23 mouse cellular contexts compared by ENCODE assay signal in the genomic region with DNA sequence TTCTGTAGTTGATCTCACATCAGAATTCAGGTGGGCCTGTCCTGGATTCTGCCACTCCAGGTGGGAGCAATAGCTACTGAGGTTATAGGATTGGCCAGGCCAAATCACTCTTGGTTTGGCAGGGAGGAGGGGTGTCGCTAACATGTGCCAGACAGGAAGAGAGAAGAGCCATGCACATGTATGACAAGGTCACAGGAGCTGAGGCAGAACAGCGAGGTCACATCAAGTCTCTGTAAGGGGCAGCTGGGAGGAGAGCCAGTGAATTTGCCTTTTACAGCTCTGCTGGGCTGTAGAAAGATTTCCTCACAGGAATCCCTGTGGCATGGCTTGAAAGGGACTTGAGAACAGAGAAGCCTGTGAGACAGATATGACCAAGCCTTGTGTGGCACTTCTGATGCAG.
DNase-seq lines count a peak whose midpoint lies in the region; ATAC-seq lines count a peak whose summit lies in the region.
"Had no signal": no experiment of that assay in that cellular context is flagged by ENCODE, and none has a peak within 500 bp of the region (broad histone marks: within the 10 kb centered on the region; RNA-seq: fewer than 3 reads in every experiment).

No protein-coding gene starts in this region.

- no peaks in the 10 kb centered on the region for H3K27me3 ChIP-seq in midbrain, embryonic 16.5 days (ENCODE audit: control insufficient read depth, insufficient read depth, low read depth, low read length)
- no peaks in the 10 kb centered on the region for H3K27me3 ChIP-seq in midbrain, embryonic 14.5 days (ENCODE audit: control insufficient read depth, insufficient read depth, low read length)
- H3K27me3 ChIP-seq: embryonic facial prominence, embryonic 12.5 days; embryonic facial prominence, embryonic 15.5 days had no signal

- 0 out of 2 replicates have a peak overlapping the region, but pooled peaks have one; percentile 10 for H3K9ac ChIP-seq in midbrain, embryonic 16.5 days (ENCODE audit: low read depth, low read length)
- no peak overlapping the region for H3K9ac ChIP-seq in midbrain, embryonic 14.5 days (replicated peaks; ENCODE audit: low read length)
- H3K9ac ChIP-seq: embryonic facial prominence, embryonic 12.5 days; embryonic facial prominence, embryonic 15.5 days; forebrain, postnatal 0 days; heart, embryonic 12.5 days; heart, embryonic 15.5 days; hindbrain, embryonic 12.5 days; hindbrain, embryonic 15.5 days had no signal

- no peak for ATAC-seq in midbrain, embryonic 16.5 days
- no peak for ATAC-seq in midbrain, embryonic 14.5 days (ENCODE audit: low FRiP score, low TSS enrichment)
- ATAC-seq: activated CD4-positive, CD25-positive, alpha-beta regulatory T cell, adult 4 months; CD4-positive, CD25-positive, alpha-beta regulatory T cell, adult 4 months; forebrain, embryonic 14.5 days; forebrain, postnatal 0 days; intestine, postnatal 0 days had no signal

- H3K4me1 ChIP-seq in midbrain, embryonic 16.5 days (ENCODE audit: control insufficient read depth, insufficient read depth, low read length) = peaks cover 13% of the 10 kb centered on the region
- peaks cover 10% of the 10 kb centered on the region for H3K4me1 ChIP-seq in midbrain, embryonic 14.5 days (ENCODE audit: control insufficient read depth, insufficient read depth, low read length)
- H3K4me1 ChIP-seq: embryonic facial prominence, embryonic 15.5 days; heart, embryonic 15.5 days had no signal

- no peak overlapping the region for H3K27ac ChIP-seq in midbrain, embryonic 16.5 days (ENCODE audit: low read length)
- H3K27ac ChIP-seq in midbrain, embryonic 14.5 days (replicated peaks; ENCODE audit: low read depth, low read length) = no peak overlapping the region
- H3K27ac ChIP-seq: embryonic facial prominence, embryonic 12.5 days; embryonic facial prominence, embryonic 15.5 days; heart, embryonic 15.5 days; hindbrain, embryonic 12.5 days; hindbrain, embryonic 15.5 days had no signal

- DNase-seq in adrenal gland, postnatal 10 days = peak; percentile 44
- DNase-seq in adrenal gland, adult 18-20 months (ENCODE audit: low spot score in 2 of 2) = no peak
- no peak for DNase-seq in midbrain, embryonic 14.5 days
- peak; percentile 25 to 35 for DNase-seq in adrenal gland, postnatal 36 days
- no peak for DNase-seq in right cerebral cortex, adult 18-20 months
- DNase-seq: cerebellum, adult 11 months; cerebellum, adult 2 months; cerebellum, adult 9-11 months; cerebellum, postnatal 25 days; forebrain, postnatal 0 days; gastrocnemius, postnatal 25 days; heart, adult 18-20 months had no signal

- H3K9me3 ChIP-seq in midbrain, embryonic 16.5 days (replicated peaks; ENCODE audit: control insufficient read depth, low read length, poor library complexity, severe bottlenecking) = no peaks in the 10 kb centered on the region
- no peaks in the 10 kb centered on the region for H3K9me3 ChIP-seq in midbrain, embryonic 14.5 days (ENCODE audit: control insufficient read depth, low read length)
- H3K9me3 ChIP-seq: embryonic facial prominence, embryonic 12.5 days; embryonic facial prominence, embryonic 15.5 days; heart, embryonic 12.5 days; heart, embryonic 15.5 days; hindbrain, embryonic 12.5 days; hindbrain, embryonic 15.5 days had no signal

- H3K36me3 ChIP-seq in midbrain, embryonic 16.5 days (ENCODE audit: control insufficient read depth, insufficient read depth, low read length) = no peaks in the 10 kb centered on the region
- H3K36me3 ChIP-seq in midbrain, embryonic 14.5 days (ENCODE audit: control insufficient read depth, insufficient read depth, low read length) = no peaks in the 10 kb centered on the region
- H3K36me3 ChIP-seq: embryonic facial prominence, embryonic 12.5 days; embryonic facial prominence, embryonic 15.5 days; heart, embryonic 12.5 days; heart, embryonic 15.5 days; hindbrain, embryonic 12.5 days; hindbrain, embryonic 15.5 days had no signal

- no peak overlapping the region for H3K4me3 ChIP-seq in midbrain, embryonic 16.5 days (ENCODE audit: low read depth, low read length)
- H3K4me3 ChIP-seq in midbrain, embryonic 14.5 days (replicated peaks; ENCODE audit: low read depth, low read length) = no peak overlapping the region
- H3K4me3 ChIP-seq: embryonic facial prominence, embryonic 12.5 days; embryonic facial prominence, embryonic 15.5 days; heart, embryonic 12.5 days; heart, embryonic 15.5 days; hindbrain, embryonic 12.5 days; hindbrain, embryonic 15.5 days had no signal

- no peak overlapping the region for H3K4me2 ChIP-seq in midbrain, embryonic 16.5 days (ENCODE audit: low read length)
- no peak overlapping the region for H3K4me2 ChIP-seq in midbrain, embryonic 14.5 days (ENCODE audit: low read length)
- H3K4me2 ChIP-seq: embryonic facial prominence, embryonic 12.5 days; embryonic facial prominence, embryonic 15.5 days; heart, embryonic 12.5 days; heart, embryonic 15.5 days; hindbrain, embryonic 12.5 days; hindbrain, embryonic 15.5 days had no signal

- 90% methylated on average over 2 of the region's 2 CpGs for WGBS in midbrain, embryonic 16.5 days
- WGBS in midbrain, embryonic 14.5 days = 90% methylated on average over 2 of the region's 2 CpGs

Comparison
In these comparisons a context has a peak if more than half of its experiments do, and no peak if none do; other contexts are left out.
1. DNase-seq: peak in adrenal gland, postnatal 10 days (single experiment) and adrenal gland, postnatal 36 days (2 of 2); none in adrenal gland, adult 18-20 months (0 of 2), midbrain, embryonic 14.5 days (single experiment) and right cerebral cortex, adult 18-20 months (single experiment).